Mouse (Mus musculus): ENCODE measurements around the gene Gipr.

GRCm38 (mm10) chr7:19166990-19167389 is 1.1 kb upstream of the Gipr start:
- no peak for TF ChIP-seq GATA1 (IDR thresholded peaks at IDR 0.05; ENCODE audit: borderline replicate concordance, low read length)
- no peak for TF ChIP-seq FLI1 (IDR thresholded peaks at IDR 0.05; ENCODE audit: low read length)
